Mouse (Mus musculus) activated CD4-positive, CD25-positive, alpha-beta regulatory T cell, adult 4 months (primary cell): ENCODE measurements around the gene Mvb12b. TPM values are rescaled to one million over a fixed set of nuclear protein-coding genes. Genes with fewer than 3 reads are reported as not detected.

Source experiments
- ATAC-seq: one replicate; pipeline ENCODE4 v1.8.0; 2017
- polyA plus RNA-seq, 2 experiments: library from polyadenylated mRNA; unstranded; fragments of 100-300 nt; shearing (Covaris generic); gene quantifications; one replicate each; pipeline ENCODE4 v1.2.1; 2017

Mvb12b gene
- polyA plus RNA-seq, 2 experiments from 2014 or later = 1.4 to 2.3 TPM

- no peak for ATAC-seq
Measured at GRCm38 (mm10) chr2:33717821-33718351, 169.9 kb downstream of the Mvb12b start.

GRCm38 (mm10) chr2:33717378-33717777, 170.4 kb downstream of the Mvb12b start:
- no peak for ATAC-seq

GRCm38 (mm10) chr2:33716878-33717277, 170.9 kb downstream of the Mvb12b start:
- no peak for ATAC-seq

DNA sequence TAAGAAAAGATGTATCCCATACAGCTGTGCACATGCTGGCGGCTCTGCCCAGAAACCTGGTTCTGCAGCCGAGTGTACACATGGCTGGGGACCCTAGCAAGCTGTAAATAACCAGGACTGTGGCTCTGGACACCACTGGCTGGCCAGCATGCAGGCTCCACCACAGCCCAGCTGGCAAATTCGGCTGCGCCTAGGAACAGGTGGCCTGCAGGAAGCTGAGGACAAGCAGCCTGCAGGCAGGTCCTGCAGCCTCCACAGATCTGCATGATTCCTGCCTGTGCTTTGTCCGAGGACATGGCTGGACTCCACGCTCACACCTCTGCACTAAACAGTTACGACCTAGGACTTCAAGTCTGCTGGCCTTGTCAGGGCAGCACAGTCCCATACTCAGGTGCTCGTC, 172.8 kb downstream of the Mvb12b start:
- ATAC-seq = no peak

DNA sequence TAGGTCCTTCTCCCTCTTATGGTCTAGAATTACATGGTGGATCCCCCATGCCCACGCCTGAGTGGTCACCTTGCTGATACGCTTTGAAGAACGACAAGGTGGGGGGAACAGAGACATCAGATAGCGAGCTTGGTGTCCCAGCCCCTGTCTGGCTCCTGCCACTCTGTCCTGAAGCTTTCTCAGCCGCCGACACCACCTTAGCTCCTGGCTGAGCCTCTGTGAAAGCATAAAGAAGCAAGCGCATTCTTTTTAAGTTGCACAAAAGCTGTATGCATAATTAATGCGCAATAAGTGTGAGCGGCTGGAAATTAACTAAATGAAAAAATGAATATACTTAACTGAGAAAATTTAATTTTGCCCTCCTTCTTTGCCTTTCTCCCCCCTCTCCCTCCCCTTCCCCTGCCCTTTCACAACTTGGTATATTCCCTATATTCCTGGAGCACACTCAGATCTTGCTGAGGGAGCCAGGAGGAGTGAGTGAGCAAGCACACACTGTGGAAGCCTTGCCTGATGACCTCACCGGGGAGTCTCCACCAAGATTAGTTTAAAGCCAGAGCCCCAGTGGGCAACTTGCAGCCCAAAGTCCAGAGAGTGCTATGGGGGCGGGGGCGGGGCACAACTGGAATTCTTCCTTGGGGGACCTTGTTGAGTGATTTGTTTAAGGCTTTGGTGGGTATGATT, 174.0 kb downstream of the Mvb12b start:
- ATAC-seq = no peak

DNA sequence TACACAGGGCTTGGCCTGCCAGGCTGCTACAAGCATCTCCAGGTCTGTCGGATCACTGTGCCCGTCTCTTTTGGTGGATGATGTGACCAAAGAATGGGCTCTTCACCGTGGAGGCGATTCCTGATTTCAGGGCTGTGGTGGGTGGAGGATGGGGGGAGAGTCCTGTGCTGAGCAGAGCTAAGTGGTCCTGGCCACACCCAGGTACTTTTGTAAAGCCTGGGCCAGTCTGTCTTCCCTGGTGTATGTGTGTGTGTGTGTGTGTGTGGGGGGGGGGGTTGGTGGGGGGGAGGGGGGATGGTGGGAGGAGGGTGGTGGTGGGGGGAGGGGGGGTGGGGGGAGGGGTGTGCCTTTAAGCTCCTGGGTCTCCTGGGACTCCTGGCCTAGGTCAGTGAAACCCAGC, 174.9 kb downstream of the Mvb12b start:
- no peak for ATAC-seq

DNA sequence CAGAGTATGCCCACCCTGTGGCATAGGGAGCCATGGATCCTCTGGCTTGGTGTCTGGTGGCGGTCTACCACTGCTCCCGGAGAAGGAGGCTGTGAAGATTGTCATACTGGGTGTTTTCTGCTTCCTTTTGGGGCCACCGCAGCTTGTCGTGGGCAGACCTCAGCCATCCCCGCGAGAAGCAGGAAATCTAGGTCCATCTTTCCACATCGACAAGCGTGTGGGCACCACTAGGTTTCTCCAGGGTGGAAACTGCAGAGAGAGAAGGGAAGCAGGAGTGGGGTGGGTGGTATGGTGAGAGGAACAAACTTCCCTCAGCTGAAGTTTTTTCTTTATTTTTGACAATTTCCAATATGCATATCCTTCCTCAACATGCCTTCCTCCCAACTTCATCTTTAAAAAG, 178.9 kb downstream of the Mvb12b start:
- ATAC-seq = no peak

DNA sequence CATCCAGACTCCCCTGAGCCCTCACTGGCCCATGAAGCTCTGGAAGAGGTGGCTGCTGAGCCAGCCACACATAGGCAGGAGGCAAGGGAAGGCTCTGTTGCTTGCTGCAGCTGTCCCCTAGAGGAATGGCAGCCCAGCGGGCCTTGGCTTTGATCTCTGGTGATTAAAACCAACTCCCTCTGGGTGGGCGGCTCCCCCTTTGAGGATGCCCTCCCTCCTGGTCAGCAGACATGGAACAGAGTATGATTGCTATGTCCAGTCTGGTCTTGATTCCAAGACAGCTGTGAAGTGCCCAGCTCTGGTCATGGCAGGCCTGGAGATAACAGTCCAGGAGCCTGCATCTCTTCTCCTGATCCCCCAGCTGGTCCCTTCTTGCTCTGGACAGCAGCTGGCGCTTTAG, 179.7 kb downstream of the Mvb12b start:
- ATAC-seq = no peak

DNA sequence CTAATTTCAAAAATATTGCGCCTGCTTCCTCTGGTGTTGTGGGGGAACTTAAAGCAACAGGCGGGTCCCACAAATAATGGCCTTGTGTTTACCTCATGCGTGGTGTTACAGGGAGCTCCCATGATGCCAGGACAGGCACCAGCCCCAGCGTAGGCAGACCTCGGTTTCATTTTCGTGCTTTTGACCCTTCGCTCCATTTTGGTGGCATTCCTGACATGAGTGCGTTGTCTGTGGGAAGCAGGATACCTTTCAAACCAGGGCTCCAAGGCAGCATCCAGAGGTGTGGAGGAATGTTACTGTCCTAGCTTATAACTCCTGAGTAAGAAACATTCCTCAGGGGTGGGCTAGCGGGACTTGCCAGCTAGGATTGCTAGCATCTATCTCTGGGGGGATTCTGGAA, 181.3 kb downstream of the Mvb12b start:
- ATAC-seq = no peak

- no peak for ATAC-seq
Measured at GRCm38 (mm10) chr2:33705687-33706320, 181.9 kb downstream of the Mvb12b start.

DNA sequence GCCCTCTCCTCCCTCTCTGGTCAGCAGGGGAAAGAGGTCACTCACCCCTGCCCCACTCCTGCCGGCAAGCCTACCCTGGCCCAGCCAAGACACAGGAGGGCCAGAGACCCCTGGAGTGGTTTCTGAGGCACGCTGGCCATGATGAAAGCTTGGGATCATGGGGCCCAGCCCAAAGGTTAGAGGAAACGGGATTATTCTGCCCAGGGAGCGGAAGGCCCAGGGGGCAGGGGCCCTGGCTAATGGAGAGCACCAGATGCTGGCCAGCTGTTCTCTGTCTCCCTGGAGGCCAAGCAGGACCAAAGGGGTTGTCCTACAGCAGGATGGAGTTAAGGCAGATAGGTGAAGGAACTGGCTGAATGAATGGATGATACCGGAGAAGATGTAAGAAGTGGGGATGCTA, 184.5 kb downstream of the Mvb12b start:
- no peak for ATAC-seq

DNA sequence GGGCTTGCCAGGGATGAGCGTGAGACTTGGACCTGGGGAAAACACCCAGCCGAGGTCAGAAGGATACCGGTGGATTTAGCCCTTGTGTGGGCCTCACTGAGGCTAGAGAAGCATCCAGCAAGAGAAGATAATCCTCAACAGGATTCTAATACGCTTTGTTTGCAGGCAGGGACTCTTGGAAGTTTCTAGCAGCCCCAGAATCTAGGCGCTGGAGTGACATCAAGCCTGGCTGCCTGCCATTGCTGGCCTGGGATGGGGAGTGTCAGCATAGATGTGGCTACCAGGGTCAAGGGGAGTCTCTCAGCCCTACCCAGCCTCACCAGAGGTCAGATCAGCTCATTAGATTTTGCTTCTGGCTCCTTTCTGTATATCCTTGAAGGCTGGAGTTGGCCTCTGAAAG, 185.0 kb downstream of the Mvb12b start:
- no peak for ATAC-seq

- ATAC-seq = no peak
Measured at GRCm38 (mm10) chr2:33701446-33701815, 186.3 kb downstream of the Mvb12b start.

DNA sequence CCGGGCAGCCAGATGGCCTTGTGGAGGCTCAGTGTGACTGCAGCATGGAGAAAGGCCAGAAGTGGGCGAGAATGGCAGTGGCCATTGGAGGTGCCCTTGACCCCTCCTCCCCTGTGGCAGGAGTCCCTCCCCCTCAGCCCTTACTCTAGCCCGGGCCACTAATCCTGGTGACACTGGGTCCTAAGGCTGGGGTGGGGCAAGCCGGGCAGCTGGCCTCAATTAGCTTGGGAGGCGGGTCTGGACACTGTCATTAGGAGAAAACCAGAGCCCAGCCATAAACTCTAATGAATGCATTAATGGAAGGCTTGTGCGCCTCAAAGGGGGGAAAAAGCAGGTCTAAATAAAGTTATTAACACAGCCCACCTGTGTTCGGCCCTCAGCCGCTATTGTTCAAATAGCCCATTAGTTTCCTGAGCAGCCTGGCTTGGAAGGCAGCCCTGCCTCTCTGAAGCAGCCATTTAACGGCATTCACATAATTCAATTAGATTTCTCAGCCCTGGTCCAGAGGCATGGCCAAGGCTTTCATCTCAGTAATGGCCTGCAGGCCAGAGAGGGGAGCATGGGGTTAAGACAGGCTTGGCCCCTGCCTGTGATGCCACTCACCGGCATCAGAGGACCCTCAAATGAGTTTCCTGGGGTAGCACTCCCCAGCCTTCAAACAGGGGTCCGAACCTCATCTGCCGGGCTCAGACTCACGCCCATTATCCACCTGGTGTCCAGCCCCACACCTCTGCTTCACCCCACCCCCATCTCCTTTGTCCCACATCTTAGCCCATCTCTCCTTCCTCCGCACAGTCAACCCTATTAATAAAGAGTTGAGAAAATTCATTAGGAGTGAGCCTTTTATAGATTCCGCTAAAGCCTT, 186.9 kb downstream of the Mvb12b start:
- no peak for ATAC-seq

GRCm38 (mm10) chr2:33698898-33699297, 188.8 kb downstream of the Mvb12b start:
- no peak for ATAC-seq

- ATAC-seq = no peak
Measured at GRCm38 (mm10) chr2:33696428-33696827, 191.3 kb downstream of the Mvb12b start.

- no peak for ATAC-seq
Measured at GRCm38 (mm10) chr2:33693931-33694330, 193.8 kb downstream of the Mvb12b start.

DNA sequence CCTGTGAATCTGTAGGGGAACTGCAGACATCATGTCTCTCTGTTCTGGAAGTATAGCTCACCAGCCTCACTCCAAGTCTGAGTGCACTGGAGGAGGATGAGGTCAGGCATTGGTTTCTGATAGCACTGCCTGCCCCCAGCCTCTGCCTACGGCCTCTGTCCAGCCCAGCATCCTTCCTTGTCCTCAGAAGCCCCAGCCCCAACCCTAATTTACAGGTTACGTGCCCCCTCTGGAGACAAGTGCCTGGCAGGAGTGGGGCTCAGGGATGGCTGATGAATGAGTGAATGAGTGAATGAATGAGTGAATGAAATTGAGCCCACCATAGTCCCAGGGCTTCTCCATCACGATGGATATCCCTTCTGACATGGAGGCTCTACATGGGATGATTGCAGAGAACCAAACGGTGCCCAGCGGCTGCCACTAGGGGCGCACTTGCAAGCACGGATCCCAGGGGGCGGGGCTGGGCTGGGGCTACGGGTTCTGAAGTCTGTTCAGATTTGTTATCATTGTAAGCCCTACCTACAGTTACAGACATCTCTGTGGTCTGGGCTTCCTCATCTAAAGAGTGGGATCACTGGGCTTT, 197.8 kb downstream of the Mvb12b start:
- no peak for ATAC-seq

GRCm38 (mm10) chr2:33689155-33689879, 198.4 kb downstream of the Mvb12b start:
- ATAC-seq = no peak

DNA sequence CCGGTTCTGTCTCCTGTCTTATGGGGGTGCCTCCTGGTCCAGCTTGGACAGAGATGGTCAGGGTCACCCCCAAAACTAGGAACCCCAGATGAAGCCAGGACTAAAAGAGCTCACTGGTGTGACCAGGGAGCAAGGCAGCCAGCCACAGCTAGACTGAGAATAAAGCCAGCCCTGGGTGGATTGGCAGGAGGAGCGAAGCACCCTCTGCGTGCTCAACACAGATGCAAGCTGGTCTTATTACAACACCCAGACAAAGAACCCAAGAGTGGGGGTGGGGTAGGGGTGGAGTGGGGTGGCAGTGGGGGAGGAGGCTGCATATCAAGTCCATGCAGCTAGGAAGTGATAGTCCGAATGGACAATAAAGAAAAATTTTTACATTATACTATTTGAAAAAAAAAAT, 204.2 kb downstream of the Mvb12b start:
- no peak for ATAC-seq

DNA sequence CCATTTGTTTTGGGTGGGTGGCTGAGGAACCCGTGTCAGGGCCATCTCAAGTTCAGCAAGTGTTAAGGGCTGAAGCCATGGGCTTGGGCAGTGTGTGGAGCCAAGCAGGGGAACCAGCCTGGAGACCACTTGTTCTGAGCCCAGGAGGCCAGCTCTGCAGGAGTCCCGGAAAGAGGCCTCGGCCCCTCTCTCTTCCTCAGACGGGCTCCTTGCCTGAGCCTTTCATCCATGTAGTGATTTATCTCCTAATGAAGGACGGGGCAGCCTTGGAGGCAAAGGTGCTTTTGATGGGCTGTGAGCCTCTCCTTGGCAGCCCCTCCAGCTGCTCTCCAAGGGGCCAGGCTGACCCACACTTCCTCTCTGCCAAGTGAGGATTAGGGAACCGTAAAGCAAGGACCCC, 204.7 kb downstream of the Mvb12b start:
- no peak for ATAC-seq

- no peak for ATAC-seq
Measured at GRCm38 (mm10) chr2:33682219-33682618, 205.5 kb downstream of the Mvb12b start.
